Mouse (Mus musculus) liver, postnatal 0 days (tissue): ENCODE results near the gene Pef1.

ENCODE experiments used
- CTCF ChIP-seq: sonication (generic); IDR thresholded peaks from 2 replicates; pipeline ENCODE4 v1.5.1; 2016; ENCODE audit warnings: antibody characterized with exemption, low read depth
- EP300 ChIP-seq: IDR thresholded peaks from 2 replicates; pipeline ENCODE4 v1.6.1; 2016; ENCODE audit warnings: antibody characterized with exemption, low read depth, mild to moderate bottlenecking

DNA sequence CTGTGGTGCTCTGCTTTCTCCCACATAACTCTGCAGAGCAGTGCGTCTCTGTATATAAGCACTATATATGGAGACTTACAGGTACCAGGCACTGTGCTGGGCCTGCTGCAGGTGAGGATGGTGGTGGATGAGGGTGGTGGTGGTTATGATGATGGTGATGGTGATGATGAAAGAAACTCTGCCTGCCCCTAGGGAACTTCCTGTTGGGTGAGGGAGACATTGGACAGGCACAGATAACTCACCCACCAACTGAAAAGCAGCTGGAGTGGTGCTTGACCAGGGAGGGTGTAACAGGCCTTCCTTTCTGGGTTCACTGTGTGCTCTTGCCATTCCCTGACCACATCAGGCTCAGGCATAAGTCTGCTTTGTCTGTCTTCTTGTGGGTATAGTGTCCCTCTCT is 10.4 kb downstream of the Pef1 start:
- TF ChIP-seq CTCF (no peak), EP300 (no peak)
